Mouse (Mus musculus): ENCODE results near the gene Gm3033. TPM values are rescaled to one million over a fixed set of nuclear protein-coding genes. Genes with fewer than 3 reads are reported as not detected.
"Not testable (repeated sequence)": the region's sequence is repeated elsewhere in the genome, so short reads cannot be mapped to it uniquely, and the experiment has no call there.

Gene Gm3033
- not detected in 2 replicates for polyA plus RNA-seq (2016; fragmentation: Nextera tagmentation; extraction: Ambion mirVana)

- not testable (repeated sequence) for H3K4me3 ChIP-seq; H3K4me1 ChIP-seq; H3K36me3 ChIP-seq; H3K27me3 ChIP-seq (ENCODE audit: low read depth, poor library complexity, severe bottlenecking); DNase-seq (ENCODE audit: low spot score); H3K27ac ChIP-seq (replicated peaks); H3K9me3 ChIP-seq (replicated peaks)
- WGBS = no CpG with 5 or more reads among the region's 2 CpGs
Measured at GRCm38 (mm10) chr14:3845945-3846344, at the start of gene Gm3033. Gm3033 (plus strand) TSS chr14:3846245.

DNA sequence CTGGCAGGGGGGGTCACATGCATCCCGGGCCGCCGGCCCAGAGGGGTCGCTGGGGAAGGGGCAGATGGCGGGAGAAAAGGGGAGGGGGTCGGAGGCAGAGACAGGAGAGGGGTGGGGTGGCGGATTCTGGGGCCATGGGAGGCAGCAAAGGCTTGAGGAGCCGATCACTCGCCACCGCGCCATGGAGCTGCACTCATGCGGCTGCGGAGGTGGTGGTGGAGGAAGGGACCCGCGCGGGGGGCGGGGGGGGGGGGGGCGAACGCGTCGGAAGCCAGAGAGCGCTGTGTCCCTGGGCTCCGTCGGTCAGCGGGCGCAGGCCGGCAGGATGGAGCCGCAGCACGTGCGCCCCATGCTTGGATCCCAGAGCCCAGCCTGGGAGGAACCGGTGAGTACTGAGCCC, 36.3 kb upstream of the Gm3033 start, which contains the start of gene Gm3002:
Gene Gm3002, plus strand, starts transcription at position 301 of the 400 bp plus-strand sequence.
- H3K36me3 ChIP-seq; H3K27me3 ChIP-seq (ENCODE audit: low read depth, poor library complexity, severe bottlenecking); H3K4me1 ChIP-seq; DNase-seq (ENCODE audit: low spot score); H3K27ac ChIP-seq (replicated peaks); H3K4me3 ChIP-seq; H3K9me3 ChIP-seq (replicated peaks): not testable (repeated sequence)
- no CpG with 5 or more reads among the region's 31 CpGs for WGBS

GRCm38 (mm10) chr14:3883872-3884271, 37.8 kb downstream of the Gm3033 start, which contains the start of gene Gm2916:
Gm2916 (plus strand) TSS chr14:3884172.
- H3K4me1 ChIP-seq; H3K9me3 ChIP-seq (replicated peaks); DNase-seq (ENCODE audit: low spot score); H3K4me3 ChIP-seq; H3K27ac ChIP-seq (replicated peaks); H3K36me3 ChIP-seq; H3K27me3 ChIP-seq (ENCODE audit: low read depth, poor library complexity, severe bottlenecking): not testable (repeated sequence)
- no CpG with 5 or more reads among the region's 1 CpGs for WGBS

Other genes starting within 250 kb of the Gm3033 start
- not detected in 2 replicates for gene Gm3012, start 211.7 kb upstream of the Gm3033 start, polyA plus RNA-seq (2016; fragmentation: Nextera tagmentation; extraction: Ambion mirVana)
- gene Gm3020, start 194.2 kb upstream of the Gm3033 start, polyA plus RNA-seq (2016; fragmentation: Nextera tagmentation; extraction: Ambion mirVana) = 1.5 and 2.0 TPM in 2 replicates
- not detected in 2 replicates for gene Gm3043, start 157.5 kb upstream of the Gm3033 start, polyA plus RNA-seq (2016; fragmentation: Nextera tagmentation; extraction: Ambion mirVana)
- gene Gm3002, start 36.2 kb upstream of the Gm3033 start, polyA plus RNA-seq (2016; fragmentation: Nextera tagmentation; extraction: Ambion mirVana) = 0.29 and 0.41 TPM in 2 replicates
- gene Gm2916, start 37.9 kb downstream of the Gm3033 start, polyA plus RNA-seq (2016; fragmentation: Nextera tagmentation; extraction: Ambion mirVana) = 0.19 TPM in 1 of 2 replicates, not detected in the other
- not detected in 2 replicates for gene Gm3029, start 85.5 kb downstream of the Gm3033 start, polyA plus RNA-seq (2016; fragmentation: Nextera tagmentation; extraction: Ambion mirVana)
- not detected in 2 replicates for gene Gm3095, start 117.3 kb downstream of the Gm3033 start, polyA plus RNA-seq (2016; fragmentation: Nextera tagmentation; extraction: Ambion mirVana)
- gene Gm3099, start 152.1 kb downstream of the Gm3033 start, polyA plus RNA-seq (2016; fragmentation: Nextera tagmentation; extraction: Ambion mirVana) = not detected in 2 replicates
- gene Gm5796, start 177.7 kb downstream of the Gm3033 start, polyA plus RNA-seq (2016; fragmentation: Nextera tagmentation; extraction: Ambion mirVana) = 0.43 and 0.55 TPM in 2 replicates
- gene Gm3115, start 237.9 kb downstream of the Gm3033 start, polyA plus RNA-seq (2016; fragmentation: Nextera tagmentation; extraction: Ambion mirVana) = not detected in 2 replicates

All from midbrain, embryonic 10.5 days (tissue).